Mouse (Mus musculus) heart, postnatal 36 days (tissue): ENCODE measurements at regions not wholly inside any gene's neighbourhood (a gene's known extent, or its start where the extent isn't known, plus 50 kb on each side); places are given as distances from the start of the nearest gene placed in this dataset.
"Not testable (repeated sequence)": the region's sequence is repeated elsewhere in the genome, so short reads cannot be mapped to it uniquely, and the experiment has no call there.

Experiments used
- DNase-seq, 2 experiments: peaks; one replicate each; pipeline ENCODE4 v3.0.0; 2021 to 2022
- intact Hi-C: fragments of 180-260 bp; cut with DNase I; formaldehyde crosslinking; loops from one replicate; pipeline ENCODE4 v1.15.1; 2025

GRCm38 (mm10) chr12:18207941-18208340 lies 306.4 kb upstream of the 5730507C01Rik start:
- intact Hi-C loops, result not testable (repeated sequence)
- peak; percentile 8 to 27 for DNase-seq

GRCm38 (mm10) chr12:18216432-18216926 lies 297.8 kb upstream of the 5730507C01Rik start:
- intact Hi-C loops, DNase-seq: not testable (repeated sequence)

GRCm38 (mm10) chr12:18224516-18224915 lies 289.8 kb upstream of the 5730507C01Rik start:
- intact Hi-C loops, result no loop called here
- DNase-seq, result no peak

- no peak for DNase-seq
- intact Hi-C loops, result no loop called here
These were observed 287.6 kb upstream of the 5730507C01Rik start for GRCm38 (mm10) chr12:18226691-18227090.

- DNase-seq, intact Hi-C loops: not testable (repeated sequence)
These were observed 282.4 kb upstream of the 5730507C01Rik start for GRCm38 (mm10) chr12:18231896-18232295.

GRCm38 (mm10) chr12:18236330-18236729 lies 278.0 kb upstream of the 5730507C01Rik start:
- DNase-seq, intact Hi-C loops: not testable (repeated sequence)

GRCm38 (mm10) chr12:18237549-18237948 lies 276.8 kb upstream of the 5730507C01Rik start:
- no peak for DNase-seq
- intact Hi-C loops, result no loop called here
